Mouse (Mus musculus): ENCODE data around the gene 3110009E18Rik. TPM values are rescaled to one million over a fixed set of nuclear protein-coding genes. Genes with fewer than 3 reads are reported as not detected.

The 3110009E18Rik gene
- polyA plus RNA-seq, 2 experiments: 3.5 to 10.4 TPM

DNA sequence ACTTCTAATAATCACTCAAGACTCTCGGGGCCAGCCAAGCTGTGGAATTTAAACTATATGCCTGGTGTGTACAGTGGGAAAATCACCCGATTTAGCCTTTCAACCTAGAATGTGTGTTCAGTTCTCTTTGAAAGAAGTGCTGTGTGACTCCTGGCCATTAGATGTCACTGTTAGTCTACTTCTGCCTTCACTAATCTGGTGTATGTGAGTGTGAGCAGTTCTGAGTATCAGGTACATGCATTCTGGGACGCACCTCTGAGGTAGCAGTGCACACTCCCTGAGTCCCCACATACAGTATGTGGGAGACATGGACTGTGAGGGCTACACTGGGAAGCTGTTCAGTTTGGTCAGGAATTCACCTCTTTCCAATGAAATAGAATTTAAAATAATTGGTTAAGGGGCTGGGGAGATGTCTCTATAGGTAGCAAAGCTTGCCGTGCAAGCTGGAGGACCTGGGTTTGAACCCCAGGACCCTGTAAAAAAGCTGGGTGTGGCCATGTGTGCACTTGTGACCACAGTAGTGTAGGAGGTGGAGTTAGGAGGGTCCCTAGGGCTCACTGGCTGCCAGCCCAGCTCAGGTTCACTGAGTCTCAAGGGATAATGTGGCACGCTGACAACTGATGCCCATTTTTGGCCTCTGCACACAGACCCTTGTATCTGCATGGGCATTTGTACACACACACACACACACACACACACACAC, 51.0 kb downstream of the 3110009E18Rik start:
- ATAC-seq (ENCODE audit: insufficient read depth): no peak
- no peak overlapping the region for H3K4me2 ChIP-seq (ENCODE audit: low read depth)
- H3K27me3 ChIP-seq (ENCODE audit: control insufficient read depth, insufficient read depth, low read length): no peaks in the 10 kb centered on the region
- peak in 1 of 3 experiments; percentile 10 for DNase-seq (ENCODE audit: low read depth in 3 of 3, low spot score in 3 of 3)
- H3K27ac ChIP-seq: no peak overlapping the region
- H3K4me3 ChIP-seq (ENCODE audit: insufficient read depth in 1 of 2, low read depth in 2 of 2, low read length in 2 of 2): no peak overlapping the region
- no peak overlapping the region for H3K9ac ChIP-seq (replicated peaks)
- no peak for TF ChIP-seq EP300 (IDR thresholded peaks at IDR 0.05; ENCODE audit: low read depth)
- TF ChIP-seq CTCF (IDR thresholded peaks at IDR 0.05; ENCODE audit: low read depth): peak; percentile 56
- WGBS (ENCODE audit: insufficient replicate concordance): 59% methylated on average over 5 of the region's 5 CpGs
- no peaks in the 10 kb centered on the region for H3K4me1 ChIP-seq (replicated peaks; ENCODE audit: control insufficient read depth in 2 of 2, insufficient read depth in 2 of 2, low read length in 1 of 2)
- no peaks in the 10 kb centered on the region for H3K9me3 ChIP-seq (ENCODE audit: control insufficient read depth, low read length)
- no peaks in the 10 kb centered on the region for H3K36me3 ChIP-seq (replicated peaks; ENCODE audit: control insufficient read depth, insufficient read depth, low read depth)

GRCm38 (mm10) chr1:120174991-120175390, 54.0 kb downstream of the 3110009E18Rik start:
- H3K4me2 ChIP-seq (ENCODE audit: low read depth): no peak overlapping the region
- DNase-seq (ENCODE audit: low read depth in 3 of 3, low spot score in 3 of 3): no peak

DNA sequence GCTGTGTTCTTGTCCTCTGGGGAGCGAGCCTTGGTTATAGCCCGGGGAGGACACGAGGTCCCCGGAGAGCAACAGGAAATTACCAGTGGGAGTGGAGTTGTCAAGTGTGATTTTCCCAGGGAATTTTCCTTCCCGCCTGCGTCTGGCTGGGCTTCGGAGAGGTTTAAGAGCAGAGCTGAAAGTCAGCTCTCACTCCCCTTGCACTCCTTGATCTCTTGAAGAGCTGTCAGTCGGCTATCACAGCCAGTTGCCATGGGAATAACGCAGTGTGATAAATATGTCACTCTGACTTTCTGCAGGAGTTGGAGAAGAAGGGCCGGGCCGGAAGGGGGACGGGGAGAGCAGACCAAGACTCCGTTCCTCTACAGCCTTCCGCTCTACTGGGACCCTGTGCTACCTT, 55.3 kb downstream of the 3110009E18Rik start:
- no peak for ATAC-seq (ENCODE audit: insufficient read depth)
- no peak for DNase-seq (ENCODE audit: low read depth in 3 of 3, low spot score in 3 of 3)
- Histone ChIP-seq H3K27me3 (ENCODE audit: control insufficient read depth, insufficient read depth, low read length) (no peaks in the 10 kb centered on the region), H3K36me3 (replicated peaks; ENCODE audit: control insufficient read depth, insufficient read depth, low read depth) (no peaks in the 10 kb centered on the region), H3K27ac (no peak overlapping the region), H3K4me1 (replicated peaks; ENCODE audit: control insufficient read depth in 2 of 2, insufficient read depth in 2 of 2, low read length in 1 of 2) (no peaks in the 10 kb centered on the region), H3K9me3 (ENCODE audit: control insufficient read depth, low read length) (no peaks in the 10 kb centered on the region), H3K4me2 (ENCODE audit: low read depth) (no peak overlapping the region), H3K9ac (replicated peaks) (no peak overlapping the region), H3K4me3 (ENCODE audit: insufficient read depth in 1 of 2, low read depth in 2 of 2, low read length in 2 of 2) (no peak overlapping the region)
- no peak for TF ChIP-seq EP300 (IDR thresholded peaks at IDR 0.05; ENCODE audit: low read depth)
- no peak for TF ChIP-seq CTCF (IDR thresholded peaks at IDR 0.05; ENCODE audit: low read depth)
- WGBS (ENCODE audit: insufficient replicate concordance): 21% methylated on average over 14 of the region's 14 CpGs

More at GRCm38 (mm10) chr1:120174991-120175390, 54.0 kb downstream of the 3110009E18Rik start:
- H3K9me3 ChIP-seq (ENCODE audit: control insufficient read depth, low read length): no peaks in the 10 kb centered on the region
- no peak overlapping the region for H3K4me3 ChIP-seq (ENCODE audit: insufficient read depth in 1 of 2, low read depth in 2 of 2, low read length in 2 of 2)
- H3K9ac ChIP-seq (replicated peaks): no peak overlapping the region
- TF ChIP-seq CTCF (IDR thresholded peaks at IDR 0.05; ENCODE audit: low read depth): no peak
- TF ChIP-seq EP300 (IDR thresholded peaks at IDR 0.05; ENCODE audit: low read depth): no peak
- no peaks in the 10 kb centered on the region for H3K27me3 ChIP-seq (ENCODE audit: control insufficient read depth, insufficient read depth, low read length)
- WGBS (ENCODE audit: insufficient replicate concordance): 35% methylated on average over 4 of the region's 4 CpGs
- no peak overlapping the region for H3K27ac ChIP-seq
- no peak for ATAC-seq (ENCODE audit: insufficient read depth)
- no peaks in the 10 kb centered on the region for H3K36me3 ChIP-seq (replicated peaks; ENCODE audit: control insufficient read depth, insufficient read depth, low read depth)
- H3K4me1 ChIP-seq (replicated peaks; ENCODE audit: control insufficient read depth in 2 of 2, insufficient read depth in 2 of 2, low read length in 1 of 2): no peaks in the 10 kb centered on the region

GRCm38 (mm10) chr1:120177141-120177540, 56.2 kb downstream of the 3110009E18Rik start:
- Histone ChIP-seq H3K9ac (replicated peaks) (no peak overlapping the region), H3K4me2 (ENCODE audit: low read depth) (no peak overlapping the region), H3K4me3 (ENCODE audit: insufficient read depth in 1 of 2, low read depth in 2 of 2, low read length in 2 of 2) (no peak overlapping the region), H3K4me1 (replicated peaks; ENCODE audit: control insufficient read depth in 2 of 2, insufficient read depth in 2 of 2, low read length in 1 of 2) (no peaks in the 10 kb centered on the region), H3K9me3 (ENCODE audit: control insufficient read depth, low read length) (no peaks in the 10 kb centered on the region), H3K36me3 (replicated peaks; ENCODE audit: control insufficient read depth, insufficient read depth, low read depth) (no peaks in the 10 kb centered on the region), H3K27ac (no peak overlapping the region), H3K27me3 (ENCODE audit: control insufficient read depth, insufficient read depth, low read length) (no peaks in the 10 kb centered on the region)
- no peak for TF ChIP-seq EP300 (IDR thresholded peaks at IDR 0.05; ENCODE audit: low read depth)
- no peak for TF ChIP-seq CTCF (IDR thresholded peaks at IDR 0.05; ENCODE audit: low read depth)
- no peak for ATAC-seq (ENCODE audit: insufficient read depth)
- DNase-seq (ENCODE audit: low read depth in 3 of 3, low spot score in 3 of 3): no peak
- 70% methylated on average over 8 of the region's 8 CpGs for WGBS (ENCODE audit: insufficient replicate concordance)

GRCm38 (mm10) chr1:120186204-120186603, 65.2 kb downstream of the 3110009E18Rik start:
- no peaks in the 10 kb centered on the region for H3K27me3 ChIP-seq (ENCODE audit: control insufficient read depth, insufficient read depth, low read length)
- H3K4me1 ChIP-seq (replicated peaks; ENCODE audit: control insufficient read depth in 2 of 2, insufficient read depth in 2 of 2, low read length in 1 of 2): no peaks in the 10 kb centered on the region
- no peak overlapping the region for H3K27ac ChIP-seq
- no peak overlapping the region for H3K4me3 ChIP-seq (ENCODE audit: insufficient read depth in 1 of 2, low read depth in 2 of 2, low read length in 2 of 2)
- ATAC-seq (ENCODE audit: insufficient read depth) (no peak), DNase-seq (ENCODE audit: low read depth in 3 of 3, low spot score in 3 of 3) (no peak)
- 54% methylated on average over 6 of the region's 6 CpGs for WGBS (ENCODE audit: insufficient replicate concordance)
- no peaks in the 10 kb centered on the region for H3K36me3 ChIP-seq (replicated peaks; ENCODE audit: control insufficient read depth, insufficient read depth, low read depth)
- no peaks in the 10 kb centered on the region for H3K9me3 ChIP-seq (ENCODE audit: control insufficient read depth, low read length)
- no peak overlapping the region for H3K4me2 ChIP-seq (ENCODE audit: low read depth)
- no peak overlapping the region for H3K9ac ChIP-seq (replicated peaks)
- TF ChIP-seq EP300 (IDR thresholded peaks at IDR 0.05; ENCODE audit: low read depth) (no peak), CTCF (IDR thresholded peaks at IDR 0.05; ENCODE audit: low read depth) (no peak)

Measured in liver, embryonic 14.5 days (tissue).